Mouse (Mus musculus) liver, adult 2 months (tissue): ENCODE data around the gene Larp1.

Source experiments
- CTCF ChIP-seq: fragments of 200-500 bp; IDR thresholded peaks from 2 replicates; pipeline ENCODE4 v1.5.1; 2011; ENCODE audit warnings: low read depth, low read length, control low read depth
- POLR2A ChIP-seq: fragments of 200-500 bp; IDR thresholded peaks from 2 replicates; pipeline ENCODE4 v1.6.1; 2011; ENCODE audit warnings: low read length, control low read depth; ENCODE audit not compliant: insufficient read depth; ENCODE audit errors: extremely low read depth

DNA sequence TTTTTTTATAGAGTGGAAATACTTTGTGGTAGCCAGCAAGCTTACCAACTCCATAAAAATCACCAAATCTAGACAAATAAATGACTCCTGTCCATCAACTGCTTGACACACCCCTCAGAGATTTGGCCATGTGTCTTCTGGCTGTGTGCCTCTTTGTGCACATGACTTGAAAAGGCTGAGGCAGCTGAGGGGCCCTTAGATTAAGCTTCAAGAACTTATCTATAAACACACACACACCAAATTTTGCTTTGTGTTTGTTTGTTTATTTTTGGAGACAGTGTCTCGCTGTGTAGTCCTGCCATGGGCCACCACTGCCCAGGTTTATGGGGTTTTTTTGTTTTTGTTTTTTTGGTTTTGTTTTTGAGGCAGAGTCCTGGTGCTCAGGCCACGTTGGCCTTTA, 48.9 kb upstream of the Larp1 start:
- TF ChIP-seq CTCF (no peak), POLR2A (no peak)
